Mouse (Mus musculus) liver, embryonic 14.5 days (tissue): Measurements from ENCODE around the gene Aasdh. TPM values are rescaled to one million over a fixed set of nuclear protein-coding genes. Genes with fewer than 3 reads are reported as not detected.

Experiments used
- ATAC-seq: fragments of 200-750 bp; cut with Nextera tagmentation; 2 replicates; pipeline ENCODE4 v1.8.0; 2017; ENCODE audit warnings: moderate number of reproducible peaks, mild to moderate bottlenecking, moderate library complexity; ENCODE audit not compliant: insufficient read depth
- DNase-seq, 3 experiments: peaks; one replicate each; pipeline ENCODE4 v3.0.0-alpha.2; 2012 to 2013; ENCODE audit warnings: low read depth in 3 of 3, low spot score in 3 of 3
- H3K27ac ChIP-seq: fragments of 300-500 bp; sonication (generic); 2 replicates; pipeline ENCODE4 v1.5.1; 2014; ENCODE audit warnings: moderate library complexity, mild to moderate bottlenecking, control low read depth, inconsistent platforms
- H3K27me3 ChIP-seq: fragments of 300-500 bp; sonication (generic); 2 replicates; pipeline ENCODE4 v1.6.1; 2014; ENCODE audit warnings: mild to moderate bottlenecking, low read length, moderate library complexity; ENCODE audit not compliant: control insufficient read depth, insufficient read depth
- H3K36me3 ChIP-seq: fragments of 300-500 bp; sonication (generic); replicated peaks from 2 replicates; pipeline ENCODE4 v1.6.1; 2014; ENCODE audit warnings: low read depth; ENCODE audit not compliant: control insufficient read depth, insufficient read depth
- H3K4me1 ChIP-seq, 2 experiments: fragments of 200-500 bp in 1 of 2; fragments of 300-500 bp in 1 of 2; sonication (generic) in 1 of 2; replicated peaks; 2 replicates each; pipeline ENCODE4 v1.6.1; 2012 to 2014; ENCODE audit warnings: antibody characterized with exemption in 1 of 2, inconsistent platforms in 1 of 2, low read length in 1 of 2; ENCODE audit not compliant: control insufficient read depth in 2 of 2, insufficient read depth in 2 of 2
- H3K4me2 ChIP-seq: fragments of 300-500 bp; sonication (generic); 2 replicates; pipeline ENCODE4 v1.6.1; 2014; ENCODE audit warnings: low read depth, mild to moderate bottlenecking, control low read depth, moderate library complexity
- H3K4me3 ChIP-seq, 2 experiments: fragments of 200-500 bp in 1 of 2; fragments of 300-500 bp in 1 of 2; sonication (generic) in 1 of 2; 2 replicates each; pipeline ENCODE4 v1.5.1; 2012 to 2014; ENCODE audit warnings: low read depth in 2 of 2, low read length in 2 of 2, mild to moderate bottlenecking in 2 of 2, control low read depth in 1 of 2, inconsistent platforms in 1 of 2, moderate library complexity in 1 of 2; ENCODE audit not compliant: insufficient read depth in 1 of 2
- H3K9ac ChIP-seq: fragments of 300-500 bp; sonication (generic); replicated peaks from 2 replicates; pipeline ENCODE4 v1.6.1; 2014; ENCODE audit warnings: mild to moderate bottlenecking, control low read depth, moderate library complexity
- H3K9me3 ChIP-seq: fragments of 300-500 bp; sonication (generic); 2 replicates; pipeline ENCODE4 v1.6.1; 2016; ENCODE audit warnings: low read length, mixed read lengths; ENCODE audit not compliant: control insufficient read depth
- CTCF ChIP-seq: IDR thresholded peaks from 2 replicates; pipeline ENCODE4 v1.5.1; 2016; ENCODE audit warnings: antibody characterized with exemption, low read depth, control low read depth
- EP300 ChIP-seq: IDR thresholded peaks from 2 replicates; pipeline ENCODE4 v1.6.1; 2016; ENCODE audit warnings: antibody characterized with exemption, low read depth
- WGBS: fragments of 180-500 bp; shearing (Covaris S2); extraction: QIAGEN DNeasy Blood & Tissue Kit; methylation state at CpG from one replicate; pipeline ENCODE4 v1.1.7; 2014; ENCODE audit not compliant: insufficient replicate concordance; 5-methylcytosine and 5-hydroxymethylcytosine counted together
- polyA plus RNA-seq, 2 experiments: library from polyadenylated mRNA; depleted of rRNA in 1 of 2; stranded (reverse) in 1 of 2; unstranded in 1 of 2; fragments of >200 nt; fragmentation: Nextera tagmentation in 1 of 2; extraction: Ambion mirVana in 1 of 2; gene quantifications; 2 replicates each; pipeline versions ENCODE4 v1.2.1 to v1.2.3; 2012 to 2014

The Aasdh gene
- polyA plus RNA-seq, 2 experiments = 5.2 to 6.7 TPM

GRCm38 (mm10) chr5:76832529-76833210 is 72.6 kb downstream of the Aasdh start:
- no peak overlapping the region for H3K9ac ChIP-seq
- no peak overlapping the region for H3K4me3 ChIP-seq
- no peaks in the 10 kb centered on the region for H3K9me3 ChIP-seq
- no peak for ATAC-seq
- WGBS = 69% methylated on average over 17 of the region's 17 CpGs
- no peaks in the 10 kb centered on the region for H3K36me3 ChIP-seq
- no peaks in the 10 kb centered on the region for H3K4me1 ChIP-seq
- H3K27ac ChIP-seq = no peak overlapping the region
- TF ChIP-seq EP300 (no peak), CTCF (no peak)
- no peak overlapping the region for H3K4me2 ChIP-seq
- no peak for DNase-seq
- no peaks in the 10 kb centered on the region for H3K27me3 ChIP-seq

DNA sequence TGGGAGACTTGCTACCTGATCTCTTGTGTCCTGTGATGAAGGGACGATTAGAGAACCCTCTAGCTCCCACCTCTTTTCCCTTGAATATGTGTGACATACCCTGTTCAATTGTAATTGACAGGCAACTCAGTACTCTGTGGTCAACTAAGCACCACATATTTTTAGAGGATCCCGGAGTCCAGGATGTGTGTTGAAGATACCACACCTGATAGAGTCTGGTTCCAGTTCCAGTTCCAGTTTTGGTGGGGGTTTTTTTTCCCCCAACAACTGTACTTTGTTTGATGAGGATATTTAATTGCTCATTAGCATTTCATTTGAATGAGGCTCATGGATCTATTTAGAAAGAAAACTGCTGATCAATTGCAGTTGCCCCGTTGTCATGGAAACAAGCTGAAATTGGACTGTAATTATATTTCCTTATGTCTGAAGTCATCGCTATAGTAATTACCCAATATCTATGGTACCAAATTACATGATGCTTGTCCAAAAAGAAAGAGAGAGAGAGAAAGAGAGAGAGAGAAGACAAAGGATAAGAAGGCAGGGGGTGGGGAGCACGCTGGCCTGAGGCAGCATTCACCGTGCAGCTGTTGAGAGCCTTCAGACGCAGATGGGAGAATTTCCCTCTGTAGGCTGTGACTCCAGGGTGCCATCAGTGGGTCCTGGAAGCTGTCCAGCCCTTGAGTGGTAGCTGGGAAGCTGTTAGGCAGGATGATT is 76.6 kb downstream of the Aasdh start:
- Histone ChIP-seq H3K36me3 (no peaks in the 10 kb centered on the region), H3K27ac (no peak overlapping the region), H3K27me3 (no peaks in the 10 kb centered on the region), H3K9me3 (no peaks in the 10 kb centered on the region), H3K4me3 (no peak overlapping the region), H3K9ac (no peak overlapping the region), H3K4me2 (no peak overlapping the region), H3K4me1 (no peaks in the 10 kb centered on the region)
- no peak for ATAC-seq
- no peak for TF ChIP-seq EP300
- TF ChIP-seq CTCF = no peak
- DNase-seq = no peak
- 68% methylated on average over 7 of the region's 7 CpGs for WGBS

Other genes with a start within 250 kb of the Aasdh start
- 5.0 and 7.7 TPM in 2 replicates for gene C530008M17Rik, start 249.0 kb downstream of the Aasdh start, polyA plus RNA-seq (2012; rRNA removed)
- gene C530008M17Rik, start 249.0 kb downstream of the Aasdh start, polyA plus RNA-seq (2014; fragmentation: Nextera tagmentation; extraction: Ambion mirVana) = 4.3 and 5.2 TPM in 2 replicates
- 51.6 and 78.7 TPM in 2 replicates for gene Paics, start 45.8 kb upstream of the Aasdh start, polyA plus RNA-seq (2012; rRNA removed)
- 172 and 185 TPM in 2 replicates for gene Paics, start 45.8 kb upstream of the Aasdh start, polyA plus RNA-seq (2014; fragmentation: Nextera tagmentation; extraction: Ambion mirVana)
- 9.7 and 15.3 TPM in 2 replicates for gene Ppat, start 46.1 kb upstream of the Aasdh start, polyA plus RNA-seq (2012; rRNA removed)
- gene Ppat, start 46.1 kb upstream of the Aasdh start, polyA plus RNA-seq (2014; fragmentation: Nextera tagmentation; extraction: Ambion mirVana) = 29.2 and 32.6 TPM in 2 replicates
- 23.7 and 32.3 TPM in 2 replicates for gene Srp72, start 69.2 kb upstream of the Aasdh start, polyA plus RNA-seq (2012; rRNA removed)
- gene Srp72, start 69.2 kb upstream of the Aasdh start, polyA plus RNA-seq (2014; fragmentation: Nextera tagmentation; extraction: Ambion mirVana) = 44.8 and 45.5 TPM in 2 replicates
- 0.38 and 0.40 TPM in 2 replicates for gene Arl9, start 98.5 kb upstream of the Aasdh start, polyA plus RNA-seq (2012; rRNA removed)
- gene Arl9, start 98.5 kb upstream of the Aasdh start, polyA plus RNA-seq (2014; fragmentation: Nextera tagmentation; extraction: Ambion mirVana) = not detected in 2 replicates
- 0.18 and 0.24 TPM in 2 replicates for gene Thegl, start 110.5 kb upstream of the Aasdh start, polyA plus RNA-seq (2012; rRNA removed)
- gene Thegl, start 110.5 kb upstream of the Aasdh start, polyA plus RNA-seq (2014; fragmentation: Nextera tagmentation; extraction: Ambion mirVana) = 0.33 and 0.43 TPM in 2 replicates
- 0.51 and 0.74 TPM in 2 replicates for gene Hopx, start 209.6 kb upstream of the Aasdh start, polyA plus RNA-seq (2012; rRNA removed)
- 0.19 TPM in 1 of 2 replicates, not detected in the other for gene Hopx, start 209.6 kb upstream of the Aasdh start, polyA plus RNA-seq (2014; fragmentation: Nextera tagmentation; extraction: Ambion mirVana)